Mouse (Mus musculus) lung, postnatal 25 days (tissue): ENCODE measurements around the gene Usp46.

ENCODE experiments used
- DNase-seq: peaks from one replicate; pipeline ENCODE4 v3.0.0; 2022; ENCODE audit warnings: low spot score

The Usp46 gene

GRCm38 (mm10) chr5:74068714-74069321, 587 bp upstream of the Usp46 start:
- DNase-seq, result peak; percentile 87

- no peak for DNase-seq
Observed at GRCm38 (mm10) chr5:74067346-74067745, 885 bp downstream of the Usp46 start.

GRCm38 (mm10) chr5:74066416-74067115, 1.7 kb downstream of the Usp46 start:
- peak; percentile 69 for DNase-seq

- DNase-seq, result peak; percentile 66
Observed at GRCm38 (mm10) chr5:74065565-74066275, 2.5 kb downstream of the Usp46 start.

- DNase-seq, result no peak
Observed at GRCm38 (mm10) chr5:74064844-74065243, 3.4 kb downstream of the Usp46 start.

GRCm38 (mm10) chr5:74063226-74063747, 4.9 kb downstream of the Usp46 start:
- DNase-seq, result no peak

GRCm38 (mm10) chr5:74062266-74062665, 6.0 kb downstream of the Usp46 start:
- DNase-seq, result no peak

- peak; percentile 26 for DNase-seq
Observed at GRCm38 (mm10) chr5:74061408-74062047, 6.7 kb downstream of the Usp46 start.

GRCm38 (mm10) chr5:74052171-74052909, 15.9 kb downstream of the Usp46 start:
- no peak for DNase-seq

GRCm38 (mm10) chr5:74051394-74052170, 16.6 kb downstream of the Usp46 start:
- DNase-seq, result peak; percentile 50

GRCm38 (mm10) chr5:74050903-74051302, 17.3 kb downstream of the Usp46 start:
- DNase-seq, result no peak

GRCm38 (mm10) chr5:74048846-74049495, 19.3 kb downstream of the Usp46 start:
- DNase-seq, result no peak

GRCm38 (mm10) chr5:74044591-74044990, 23.6 kb downstream of the Usp46 start:
- no peak for DNase-seq

GRCm38 (mm10) chr5:74042796-74043340, 25.4 kb downstream of the Usp46 start:
- DNase-seq, result no peak

GRCm38 (mm10) chr5:74040541-74040940, 27.7 kb downstream of the Usp46 start:
- no peak for DNase-seq

- no peak for DNase-seq
Observed at GRCm38 (mm10) chr5:74035454-74035853, 32.8 kb downstream of the Usp46 start.

- DNase-seq, result no peak
Observed at GRCm38 (mm10) chr5:74034177-74034576, 34.1 kb downstream of the Usp46 start.

- peak; percentile 36 for DNase-seq
Observed at GRCm38 (mm10) chr5:74029787-74030186, 38.4 kb downstream of the Usp46 start.

GRCm38 (mm10) chr5:74028691-74029479, 39.3 kb downstream of the Usp46 start:
- no peak for DNase-seq
